Mouse (Mus musculus) G1E (cell line): ENCODE data around the gene 9130230L23Rik. TPM values are rescaled to one million over a fixed set of nuclear protein-coding genes. Genes with fewer than 3 reads are reported as not detected.

Source experiments
- ATAC-seq: 2 replicates; pipeline ENCODE4 v1.8.0; 2016; ENCODE audit warnings: mild to moderate bottlenecking; ENCODE audit not compliant: insufficient number of reproducible peaks, poor library complexity, low FRiP score, severe bottlenecking; ENCODE audit errors: extremely low read depth
- DNase-seq: peaks from one replicate; pipeline ENCODE4 v3.0.0; 2012; ENCODE audit warnings: low spot score
- H3K27me3 ChIP-seq: 2 replicates; pipeline ENCODE4 v1.6.1; 2012; ENCODE audit warnings: mild to moderate bottlenecking, low read length, inconsistent platforms; ENCODE audit not compliant: insufficient read depth
- H3K36me3 ChIP-seq: replicated peaks from 2 replicates; pipeline ENCODE3; 2012; ENCODE audit warnings: mild to moderate bottlenecking, inconsistent platforms
- H3K4me1 ChIP-seq: 2 replicates; pipeline ENCODE4 v1.6.1; 2012; ENCODE audit warnings: low read depth, low read length, inconsistent platforms, mixed read lengths; ENCODE audit not compliant: insufficient read depth
- H3K4me3 ChIP-seq: 2 replicates; pipeline ENCODE4 v1.5.1; 2012; ENCODE audit warnings: low read depth, mild to moderate bottlenecking, inconsistent platforms, low read length, moderate library complexity, mixed read lengths
- H3K9me3 ChIP-seq: replicated peaks from 2 replicates; pipeline ENCODE4 v1.6.1; 2012; ENCODE audit warnings: inconsistent platforms
- CTCF ChIP-seq: IDR thresholded peaks from 2 replicates; pipeline ENCODE4 v1.5.1; 2012; ENCODE audit warnings: low read depth, low read length, inconsistent platforms, mixed read lengths
- GATA1 ChIP-seq: IDR thresholded peaks from 2 replicates; pipeline ENCODE4 v1.6.1; 2012; ENCODE audit warnings: borderline replicate concordance, low read length, inconsistent platforms, mixed read lengths
- GATA2 ChIP-seq: IDR thresholded peaks from 2 replicates; pipeline ENCODE4 v1.6.1; 2012; ENCODE audit warnings: low read depth, low read length, inconsistent platforms, borderline replicate concordance
- POLR2AphosphoS5 ChIP-seq: IDR thresholded peaks from 2 replicates; pipeline ENCODE4 v1.6.1; 2012; ENCODE audit warnings: low read depth, low read length, inconsistent platforms; ENCODE audit not compliant: insufficient replicate concordance
- TAL1 ChIP-seq: conservative IDR thresholded peaks from 2 replicates; pipeline ENCODE4 v1.6.1; 2012; ENCODE audit warnings: low read depth, low read length, inconsistent platforms, mixed read lengths
- polyA plus RNA-seq: library from polyadenylated mRNA; stranded (reverse); fragments of >175 nt; gene quantifications from 2 replicates; pipeline ENCODE4 v1.2.3, GENCODE M21; 2012
- total RNA-seq, 2 experiments: library from RNA; stranded (forward) in 1 of 2; stranded (reverse) in 1 of 2; fragments of 200-1000 nt in 1 of 2; fragments of >200 nt in 1 of 2; fragmentation: Nextera tagmentation in 1 of 2; gene quantifications; 2 replicates each; pipeline ENCODE4 v1.2.3; 2014 to 2017

9130230L23Rik gene
- total and polyA plus RNA-seq, 3 experiments = 0.49 TPM; not detected in 2

- TF ChIP-seq TAL1 (no peak), GATA1 (no peak), POLR2AphosphoS5 (no peak), CTCF (no peak), GATA2 (no peak)
- ATAC-seq = no peak
- Histone ChIP-seq H3K27me3 (peaks cover 37% of the 10 kb centered on the region), H3K4me1 (no peaks in the 10 kb centered on the region), H3K9me3 (no peaks in the 10 kb centered on the region), H3K4me3 (no peak overlapping the region), H3K36me3 (no peaks in the 10 kb centered on the region)
- DNase-seq = no peak
Observed at GRCm38 (mm10) chr5:65967091-65967490, 37.0 kb downstream of the 9130230L23Rik start.

- Histone ChIP-seq H3K9me3 (no peaks in the 10 kb centered on the region), H3K4me1 (peaks cover 1% of the 10 kb centered on the region; the same call in 1 of the 2 replicates)
- no peak for DNase-seq
Observed at GRCm38 (mm10) chr5:65965771-65966279, 38.3 kb downstream of the 9130230L23Rik start.

GRCm38 (mm10) chr5:65963291-65963690, 40.8 kb downstream of the 9130230L23Rik start:
- TF ChIP-seq GATA1 (no peak), POLR2AphosphoS5 (no peak), CTCF (no peak), TAL1 (no peak), GATA2 (no peak)
- Histone ChIP-seq H3K4me1 (peaks cover 20% of the 10 kb centered on the region), H3K36me3 (no peaks in the 10 kb centered on the region), H3K4me3 (no peak overlapping the region), H3K9me3 (no peaks in the 10 kb centered on the region), H3K27me3 (peaks cover 31% of the 10 kb centered on the region)
- DNase-seq (no peak), ATAC-seq (no peak)

More at GRCm38 (mm10) chr5:65965771-65966279, 38.3 kb downstream of the 9130230L23Rik start:
- no peak for ATAC-seq
- TF ChIP-seq TAL1 = no peak
- H3K4me3 ChIP-seq = no peak overlapping the region
- peaks cover 37% of the 10 kb centered on the region for H3K27me3 ChIP-seq
- no peaks in the 10 kb centered on the region for H3K36me3 ChIP-seq

GRCm38 (mm10) chr5:65960597-65960950, 43.5 kb downstream of the 9130230L23Rik start:
- peaks cover 23% of the 10 kb centered on the region for H3K4me1 ChIP-seq
- H3K27me3 ChIP-seq = peaks cover 27% of the 10 kb centered on the region
- TF ChIP-seq CTCF (no peak), TAL1 (no peak), GATA2 (no peak), GATA1 (no peak), POLR2AphosphoS5 (no peak)
- no peaks in the 10 kb centered on the region for H3K9me3 ChIP-seq
- no peaks in the 10 kb centered on the region for H3K36me3 ChIP-seq
- ATAC-seq (no peak), DNase-seq (no peak)
- no peak overlapping the region for H3K4me3 ChIP-seq

- peak; percentile 59 for DNase-seq
- Histone ChIP-seq H3K9me3 (no peaks in the 10 kb centered on the region), H3K4me3 (no peak overlapping the region)
Observed at GRCm38 (mm10) chr5:65959893-65960596, 44.0 kb downstream of the 9130230L23Rik start.

GRCm38 (mm10) chr5:65958597-65958996, 45.5 kb downstream of the 9130230L23Rik start:
- H3K4me3 ChIP-seq = no peak overlapping the region
- H3K27me3 ChIP-seq = peaks cover 19% of the 10 kb centered on the region
- ATAC-seq (no peak), DNase-seq (peak; percentile 31)
- H3K9me3 ChIP-seq = no peaks in the 10 kb centered on the region
- H3K36me3 ChIP-seq = no peaks in the 10 kb centered on the region
- H3K4me1 ChIP-seq = peaks cover 27% of the 10 kb centered on the region
- no peak for TF ChIP-seq GATA2
- TF ChIP-seq CTCF = peak; percentile 62

More at GRCm38 (mm10) chr5:65959893-65960596, 44.0 kb downstream of the 9130230L23Rik start:
- TF ChIP-seq TAL1 (no peak), POLR2AphosphoS5 (no peak), GATA2 (no peak), GATA1 (no peak), CTCF (no peak)
- peak; percentile 93 for ATAC-seq
- Histone ChIP-seq H3K36me3 (no peaks in the 10 kb centered on the region), H3K27me3 (peaks cover 24% of the 10 kb centered on the region), H3K4me1 (peaks cover 27% of the 10 kb centered on the region)
